Mouse (Mus musculus) liver, adult 10 weeks (tissue): ENCODE data around the gene Lrrc7. TPM values are rescaled to one million over a fixed set of nuclear protein-coding genes. Genes with fewer than 3 reads are reported as not detected.

Experiments
- polyA plus RNA-seq: library from polyadenylated mRNA; stranded (reverse); fragments of 350-450 nt; fragmentation: Illumina TruSeq; extraction: RNeasy Lipid Tissue Mini Kit (QIAGEN cat#74804); gene quantifications from one replicate; pipeline ENCODE4 v1.2.3, GENCODE M21; 2014; ENCODE audit warnings: low read depth, low replicate concordance

The Lrrc7 gene
- not detected for polyA plus RNA-seq

DNA sequence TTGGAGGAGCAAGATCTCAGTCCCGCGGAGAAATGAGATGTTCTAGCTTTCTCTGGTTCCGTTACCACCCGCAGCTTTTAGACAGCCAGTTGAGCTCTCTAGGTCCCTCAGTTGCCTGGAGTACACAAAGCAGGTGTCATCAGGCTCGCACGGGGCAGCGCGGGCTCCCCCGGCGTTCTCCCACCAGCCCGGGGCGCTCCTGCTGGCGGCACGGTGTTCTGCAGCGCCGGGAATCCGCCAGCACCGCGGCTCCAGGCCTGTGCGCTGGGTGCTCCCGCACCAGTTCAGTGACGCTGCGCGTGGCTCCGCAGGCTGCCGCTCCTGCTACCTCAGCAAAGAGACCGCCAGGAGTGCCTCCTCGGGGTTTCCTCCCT is at the start of gene Lrrc7:
Gene Lrrc7, minus strand, starts transcription at position 235 of the 374 bp plus-strand sequence.

DNA sequence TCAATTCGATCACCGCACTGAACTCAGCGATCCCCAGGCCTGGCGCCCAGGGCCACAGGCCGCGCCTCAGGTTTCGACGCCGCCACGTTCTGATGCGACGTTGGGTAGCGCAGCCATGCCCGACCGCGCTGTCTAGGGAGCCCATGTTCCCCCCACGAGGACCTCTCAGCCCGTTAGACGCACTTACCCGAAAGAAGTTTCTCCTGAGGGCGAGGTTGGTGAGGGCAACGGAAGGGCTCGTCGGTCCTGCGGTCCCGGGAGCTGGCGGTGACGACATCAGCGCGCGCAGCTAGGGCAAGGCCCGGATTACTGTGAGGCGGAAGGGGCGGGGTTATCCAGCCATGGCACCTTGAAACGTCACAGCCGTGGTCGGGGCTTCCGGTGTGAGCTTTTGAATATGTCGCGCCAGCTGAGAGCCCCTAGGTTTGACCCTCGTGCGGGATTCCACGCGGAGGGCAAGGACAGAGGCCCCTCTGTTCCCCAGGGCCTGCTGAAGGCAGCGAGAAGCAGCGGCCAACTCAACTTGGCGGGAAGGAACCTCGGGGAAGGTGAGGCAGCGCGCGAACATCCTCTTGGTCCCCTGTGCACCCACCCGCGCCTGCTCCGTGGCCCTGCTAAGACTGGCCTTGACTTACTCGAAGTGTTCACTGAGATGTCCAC is 525.6 kb downstream of the Lrrc7 start, which contains the start of the genes Srsf11 and Lrrc40:
Gene Srsf11, minus strand, starts transcription at position 311 of the 660 bp plus-strand sequence.
Gene Lrrc40, plus strand, starts transcription at position 334 of the 660 bp plus-strand sequence.

